Mouse (Mus musculus): Measurements from ENCODE around the gene 4833427G06Rik. TPM values are rescaled to one million over a fixed set of nuclear protein-coding genes. Genes with fewer than 3 reads are reported as not detected.
"Not testable (repeated sequence)": the region's sequence is repeated elsewhere in the genome, so short reads cannot be mapped to it uniquely, and the experiment has no call there.

Gene 4833427G06Rik
- polyA plus RNA-seq (2012; rRNA removed): not detected in 2 replicates

- DNase-seq: peak; percentile 62
- H3K36me3 ChIP-seq (ENCODE audit: control insufficient read depth, insufficient read depth, low read length): no peaks in the 10 kb centered on the region
- H3K4me3 ChIP-seq (ENCODE audit: insufficient read depth, low read depth, low read length): 0 out of 2 replicates have a peak within 1 kb of the TSS, but pooled peaks have one; percentile 0
- no peaks in the 10 kb centered on the region; the same call in 1 of the 2 replicates for H3K27me3 ChIP-seq (replicated peaks; ENCODE audit: control insufficient read depth, insufficient read depth, low read length)
- H3K27ac ChIP-seq (ENCODE audit: insufficient read depth, low read depth, low read length): no peak within 1 kb of the TSS
- WGBS: 15% methylated on average over 27 of the region's 27 CpGs
- no peak for TF ChIP-seq POLR2A (IDR thresholded peaks at IDR 0.05; ENCODE audit: low read depth, low read length)
- no peak for TF ChIP-seq CTCF (conservative IDR thresholded peaks at IDR 0.05; ENCODE audit: insufficient read depth, insufficient read length, low read depth, low read length)
- H3K4me1 ChIP-seq (ENCODE audit: control insufficient read depth, insufficient read depth, low read length): no peaks in the 10 kb centered on the region
Measured at GRCm38 (mm10) chr9:51101756-51102425, at the start of gene 4833427G06Rik. 4833427G06Rik (minus strand) TSS chr9:51102078.

- DNase-seq: no peak
- no peaks in the 10 kb centered on the region for H3K27me3 ChIP-seq (replicated peaks; ENCODE audit: control insufficient read depth, insufficient read depth, low read length)
- TF ChIP-seq CTCF (conservative IDR thresholded peaks at IDR 0.05; ENCODE audit: insufficient read depth, insufficient read length, low read depth, low read length): no peak
- TF ChIP-seq POLR2A (IDR thresholded peaks at IDR 0.05; ENCODE audit: low read depth, low read length): no peak
- no peaks in the 10 kb centered on the region for H3K4me1 ChIP-seq (ENCODE audit: control insufficient read depth, insufficient read depth, low read length)
- H3K4me3 ChIP-seq (ENCODE audit: insufficient read depth, low read depth, low read length): no peak overlapping the region
- H3K27ac ChIP-seq (ENCODE audit: insufficient read depth, low read depth, low read length): no peak overlapping the region
- 84% methylated on average over 5 of the region's 5 CpGs for WGBS
- no peaks in the 10 kb centered on the region for H3K36me3 ChIP-seq (ENCODE audit: control insufficient read depth, insufficient read depth, low read length)
Measured at GRCm38 (mm10) chr9:51147294-51147693, 45.4 kb upstream of the 4833427G06Rik start.

GRCm38 (mm10) chr9:51146496-51146895 is 44.6 kb upstream of the 4833427G06Rik start:
- no peak overlapping the region for H3K27ac ChIP-seq (ENCODE audit: insufficient read depth, low read depth, low read length)
- 34% methylated on average over 4 of the region's 4 CpGs for WGBS
- no peak for TF ChIP-seq CTCF (conservative IDR thresholded peaks at IDR 0.05; ENCODE audit: insufficient read depth, insufficient read length, low read depth, low read length)
- TF ChIP-seq POLR2A (IDR thresholded peaks at IDR 0.05; ENCODE audit: low read depth, low read length): no peak
- H3K4me3 ChIP-seq (ENCODE audit: insufficient read depth, low read depth, low read length): no peak overlapping the region
- no peaks in the 10 kb centered on the region for H3K36me3 ChIP-seq (ENCODE audit: control insufficient read depth, insufficient read depth, low read length)
- DNase-seq: peak; percentile 38
- no peaks in the 10 kb centered on the region for H3K4me1 ChIP-seq (ENCODE audit: control insufficient read depth, insufficient read depth, low read length)
- no peaks in the 10 kb centered on the region for H3K27me3 ChIP-seq (replicated peaks; ENCODE audit: control insufficient read depth, insufficient read depth, low read length)

GRCm38 (mm10) chr9:51144218-51144617 is 42.3 kb upstream of the 4833427G06Rik start:
- Histone ChIP-seq H3K4me1 (ENCODE audit: control insufficient read depth, insufficient read depth, low read length) (no peaks in the 10 kb centered on the region), H3K27me3 (replicated peaks; ENCODE audit: control insufficient read depth, insufficient read depth, low read length) (no peaks in the 10 kb centered on the region), H3K27ac (ENCODE audit: insufficient read depth, low read depth, low read length) (no peak overlapping the region), H3K4me3 (ENCODE audit: insufficient read depth, low read depth, low read length) (no peak overlapping the region), H3K36me3 (ENCODE audit: control insufficient read depth, insufficient read depth, low read length) (no peaks in the 10 kb centered on the region)
- WGBS: 81% methylated on average over 6 of the region's 6 CpGs
- TF ChIP-seq POLR2A (IDR thresholded peaks at IDR 0.05; ENCODE audit: low read depth, low read length) (no peak), CTCF (conservative IDR thresholded peaks at IDR 0.05; ENCODE audit: insufficient read depth, insufficient read length, low read depth, low read length) (no peak)
- DNase-seq: no peak

- no peaks in the 10 kb centered on the region for H3K27me3 ChIP-seq (replicated peaks; ENCODE audit: control insufficient read depth, insufficient read depth, low read length)
- no peaks in the 10 kb centered on the region for H3K4me1 ChIP-seq (ENCODE audit: control insufficient read depth, insufficient read depth, low read length)
- DNase-seq: no peak
- no peaks in the 10 kb centered on the region for H3K36me3 ChIP-seq (ENCODE audit: control insufficient read depth, insufficient read depth, low read length)
- no peak overlapping the region for H3K4me3 ChIP-seq (ENCODE audit: insufficient read depth, low read depth, low read length)
- TF ChIP-seq CTCF (conservative IDR thresholded peaks at IDR 0.05; ENCODE audit: insufficient read depth, insufficient read length, low read depth, low read length) (no peak), POLR2A (IDR thresholded peaks at IDR 0.05; ENCODE audit: low read depth, low read length) (no peak)
- 97% methylated on average over 1 of the region's 1 CpGs for WGBS
- H3K27ac ChIP-seq (ENCODE audit: insufficient read depth, low read depth, low read length): no peak overlapping the region
Measured at GRCm38 (mm10) chr9:51143437-51143836, 41.6 kb upstream of the 4833427G06Rik start.

GRCm38 (mm10) chr9:51140711-51141110 is 38.8 kb upstream of the 4833427G06Rik start:
- Histone ChIP-seq H3K27ac (ENCODE audit: insufficient read depth, low read depth, low read length) (no peak overlapping the region), H3K27me3 (replicated peaks; ENCODE audit: control insufficient read depth, insufficient read depth, low read length) (no peaks in the 10 kb centered on the region), H3K36me3 (ENCODE audit: control insufficient read depth, insufficient read depth, low read length) (no peaks in the 10 kb centered on the region), H3K4me1 (ENCODE audit: control insufficient read depth, insufficient read depth, low read length) (no peaks in the 10 kb centered on the region), H3K4me3 (ENCODE audit: insufficient read depth, low read depth, low read length) (no peak overlapping the region)
- no peak for TF ChIP-seq POLR2A (IDR thresholded peaks at IDR 0.05; ENCODE audit: low read depth, low read length)
- TF ChIP-seq CTCF (conservative IDR thresholded peaks at IDR 0.05; ENCODE audit: insufficient read depth, insufficient read length, low read depth, low read length): no peak
- DNase-seq: no peak
- WGBS: 84% methylated on average over 3 of the region's 3 CpGs

GRCm38 (mm10) chr9:51139401-51139800 is 37.5 kb upstream of the 4833427G06Rik start:
- H3K36me3 ChIP-seq (ENCODE audit: control insufficient read depth, insufficient read depth, low read length); H3K27ac ChIP-seq (ENCODE audit: insufficient read depth, low read depth, low read length); H3K4me1 ChIP-seq (ENCODE audit: control insufficient read depth, insufficient read depth, low read length); H3K4me3 ChIP-seq (ENCODE audit: insufficient read depth, low read depth, low read length); H3K27me3 ChIP-seq (replicated peaks; ENCODE audit: control insufficient read depth, insufficient read depth, low read length); DNase-seq: not testable (repeated sequence)
- WGBS: 56% methylated on average over 1 of the region's 1 CpGs
